Mouse (Mus musculus): ENCODE results near the gene Eci1. TPM values are rescaled to one million over a fixed set of nuclear protein-coding genes. Genes with fewer than 3 reads are reported as not detected.

The Eci1 gene
- polyA plus RNA-seq, 1 experiment from 2014 or later, result 74.6 TPM

- WGBS, result 92% methylated on average over 20 of the region's 20 CpGs
These were observed 50.9 kb downstream of the Eci1 start for GRCm38 (mm10) chr17:24477053-24477984.

GRCm38 (mm10) chr17:24477985-24478600, 51.7 kb downstream of the Eci1 start:
- H3K4me1 ChIP-seq (ENCODE audit: control insufficient read depth, insufficient read depth, low read length), result peaks cover 3% of the 10 kb centered on the region
- no peak overlapping the region for H3K27ac ChIP-seq (replicated peaks; ENCODE audit: low read depth, low read length)
- peaks cover 5% of the 10 kb centered on the region for H3K36me3 ChIP-seq (replicated peaks; ENCODE audit: control insufficient read depth, insufficient read depth, low read depth, low read length)

More at GRCm38 (mm10) chr17:24477053-24477984, 50.9 kb downstream of the Eci1 start:
- Histone ChIP-seq H3K27me3 (ENCODE audit: control insufficient read depth, insufficient read depth, low read length) (no peaks in the 10 kb centered on the region), H3K36me3 (replicated peaks; ENCODE audit: control insufficient read depth, insufficient read depth, low read depth, low read length) (peaks cover 5% of the 10 kb centered on the region), H3K27ac (replicated peaks; ENCODE audit: low read depth, low read length) (no peak overlapping the region), H3K4me1 (ENCODE audit: control insufficient read depth, insufficient read depth, low read length) (peaks cover 3% of the 10 kb centered on the region), H3K4me2 (ENCODE audit: low read depth, low read length) (no peak overlapping the region; the same call in 1 of the 2 replicates), H3K9ac (replicated peaks; ENCODE audit: low read length) (peak overlapping the region; percentile 91), H3K4me3 (ENCODE audit: low read depth, low read length) (no peak overlapping the region), H3K9me3 (replicated peaks; ENCODE audit: control insufficient read depth, low read length) (no peaks in the 10 kb centered on the region)
- ATAC-seq (replicated peaks; ENCODE audit: insufficient number of reproducible peaks, low FRiP score, low TSS enrichment, low read depth) (no peak), DNase-seq (ENCODE audit: low spot score) (no peak)

GRCm38 (mm10) chr17:24478663-24479380, 52.4 kb downstream of the Eci1 start, which contains the start of gene Mlst8:
Mlst8 (minus strand) TSS chr17:24479078.
- under 1% methylated on average over 45 of the region's 48 CpGs for WGBS

More at GRCm38 (mm10) chr17:24477985-24478600, 51.7 kb downstream of the Eci1 start:
- 50% methylated on average over 11 of the region's 11 CpGs for WGBS
- no peak for DNase-seq (ENCODE audit: low spot score)
- peak; percentile 44 for ATAC-seq (replicated peaks; ENCODE audit: insufficient number of reproducible peaks, low FRiP score, low TSS enrichment, low read depth)
- Histone ChIP-seq H3K27me3 (ENCODE audit: control insufficient read depth, insufficient read depth, low read length) (no peaks in the 10 kb centered on the region), H3K9me3 (replicated peaks; ENCODE audit: control insufficient read depth, low read length) (no peaks in the 10 kb centered on the region), H3K4me2 (ENCODE audit: low read depth, low read length) (peak overlapping the region; percentile 58), H3K9ac (replicated peaks; ENCODE audit: low read length) (peak overlapping the region; percentile 91), H3K4me3 (ENCODE audit: low read depth, low read length) (peak overlapping the region; percentile 71)

GRCm38 (mm10) chr17:24479431-24479830, 53.0 kb downstream of the Eci1 start:
- Histone ChIP-seq H3K9ac (replicated peaks; ENCODE audit: low read length) (no peak overlapping the region), H3K27ac (replicated peaks; ENCODE audit: low read depth, low read length) (no peak overlapping the region), H3K9me3 (replicated peaks; ENCODE audit: control insufficient read depth, low read length) (no peaks in the 10 kb centered on the region), H3K4me1 (ENCODE audit: control insufficient read depth, insufficient read depth, low read length) (peaks cover 3% of the 10 kb centered on the region), H3K36me3 (replicated peaks; ENCODE audit: control insufficient read depth, insufficient read depth, low read depth, low read length) (peaks cover 5% of the 10 kb centered on the region), H3K27me3 (ENCODE audit: control insufficient read depth, insufficient read depth, low read length) (no peaks in the 10 kb centered on the region), H3K4me2 (ENCODE audit: low read depth, low read length) (no peak overlapping the region), H3K4me3 (ENCODE audit: low read depth, low read length) (peak overlapping the region; percentile 14)
- WGBS, result 22% methylated on average over 1 of the region's 1 CpGs
- ATAC-seq (replicated peaks; ENCODE audit: insufficient number of reproducible peaks, low FRiP score, low TSS enrichment, low read depth) (no peak), DNase-seq (ENCODE audit: low spot score) (no peak)

More at GRCm38 (mm10) chr17:24478663-24479380, 52.4 kb downstream of the Eci1 start, which contains the start of gene Mlst8:
- Histone ChIP-seq H3K36me3 (replicated peaks; ENCODE audit: control insufficient read depth, insufficient read depth, low read depth, low read length) (peaks cover 5% of the 10 kb centered on the region), H3K9me3 (replicated peaks; ENCODE audit: control insufficient read depth, low read length) (no peaks in the 10 kb centered on the region), H3K27me3 (ENCODE audit: control insufficient read depth, insufficient read depth, low read length) (no peaks in the 10 kb centered on the region), H3K4me1 (ENCODE audit: control insufficient read depth, insufficient read depth, low read length) (peaks cover 3% of the 10 kb centered on the region), H3K27ac (replicated peaks; ENCODE audit: low read depth, low read length) (peak within 1 kb of the TSS; percentile 95), H3K9ac (replicated peaks; ENCODE audit: low read length) (peak within 1 kb of the TSS; percentile 91), H3K4me2 (ENCODE audit: low read depth, low read length) (peak within 1 kb of the TSS; percentile 58), H3K4me3 (ENCODE audit: low read depth, low read length) (peak within 1 kb of the TSS; percentile 71)
- ATAC-seq (replicated peaks; ENCODE audit: insufficient number of reproducible peaks, low FRiP score, low TSS enrichment, low read depth) (peak; percentile 93), DNase-seq (ENCODE audit: low spot score) (peak; percentile 97)

GRCm38 (mm10) chr17:24480201-24480826, 53.9 kb downstream of the Eci1 start:
- Histone ChIP-seq H3K9me3 (replicated peaks; ENCODE audit: control insufficient read depth, low read length) (no peaks in the 10 kb centered on the region), H3K4me1 (ENCODE audit: control insufficient read depth, insufficient read depth, low read length) (peaks cover 3% of the 10 kb centered on the region), H3K4me2 (ENCODE audit: low read depth, low read length) (no peak overlapping the region; the same call in 1 of the 2 replicates), H3K27ac (replicated peaks; ENCODE audit: low read depth, low read length) (no peak overlapping the region), H3K27me3 (ENCODE audit: control insufficient read depth, insufficient read depth, low read length) (no peaks in the 10 kb centered on the region), H3K9ac (replicated peaks; ENCODE audit: low read length) (no peak overlapping the region; the same call in 1 of the 2 replicates), H3K36me3 (replicated peaks; ENCODE audit: control insufficient read depth, insufficient read depth, low read depth, low read length) (peaks cover 5% of the 10 kb centered on the region), H3K4me3 (ENCODE audit: low read depth, low read length) (no peak overlapping the region)
- 51% methylated on average over 3 of the region's 3 CpGs for WGBS
- DNase-seq (ENCODE audit: low spot score), result no peak
- ATAC-seq (replicated peaks; ENCODE audit: insufficient number of reproducible peaks, low FRiP score, low TSS enrichment, low read depth), result no peak

GRCm38 (mm10) chr17:24481027-24481815, 54.8 kb downstream of the Eci1 start:
- H3K36me3 ChIP-seq (replicated peaks; ENCODE audit: control insufficient read depth, insufficient read depth, low read depth, low read length), result peaks cover 5% of the 10 kb centered on the region
- no peaks in the 10 kb centered on the region for H3K27me3 ChIP-seq (ENCODE audit: control insufficient read depth, insufficient read depth, low read length)
- 96% methylated on average over 20 of the region's 20 CpGs for WGBS
- peaks cover 3% of the 10 kb centered on the region for H3K4me1 ChIP-seq (ENCODE audit: control insufficient read depth, insufficient read depth, low read length)
- DNase-seq (ENCODE audit: low spot score) (no peak), ATAC-seq (replicated peaks; ENCODE audit: insufficient number of reproducible peaks, low FRiP score, low TSS enrichment, low read depth) (no peak)
- H3K4me2 ChIP-seq (ENCODE audit: low read depth, low read length), result no peak overlapping the region
- H3K9ac ChIP-seq (replicated peaks; ENCODE audit: low read length), result no peak overlapping the region
- H3K9me3 ChIP-seq (replicated peaks; ENCODE audit: control insufficient read depth, low read length), result no peaks in the 10 kb centered on the region
- H3K4me3 ChIP-seq (ENCODE audit: low read depth, low read length), result no peak overlapping the region
- H3K27ac ChIP-seq (replicated peaks; ENCODE audit: low read depth, low read length), result no peak overlapping the region

- no peaks in the 10 kb centered on the region; the same call in 1 of the 2 replicates for H3K4me1 ChIP-seq (ENCODE audit: control insufficient read depth, insufficient read depth, low read length)
- WGBS, result 81% methylated on average over 3 of the region's 3 CpGs
- no peak for DNase-seq (ENCODE audit: low spot score)
- no peak overlapping the region for H3K27ac ChIP-seq (replicated peaks; ENCODE audit: low read depth, low read length)
- no peak overlapping the region for H3K9ac ChIP-seq (replicated peaks; ENCODE audit: low read length)
- ATAC-seq (replicated peaks; ENCODE audit: insufficient number of reproducible peaks, low FRiP score, low TSS enrichment, low read depth), result no peak
- peaks cover 3% of the 10 kb centered on the region for H3K27me3 ChIP-seq (ENCODE audit: control insufficient read depth, insufficient read depth, low read length)
- no peak overlapping the region for H3K4me2 ChIP-seq (ENCODE audit: low read depth, low read length)
- H3K36me3 ChIP-seq (replicated peaks; ENCODE audit: control insufficient read depth, insufficient read depth, low read depth, low read length), result no peaks in the 10 kb centered on the region
- no peaks in the 10 kb centered on the region for H3K9me3 ChIP-seq (replicated peaks; ENCODE audit: control insufficient read depth, low read length)
- H3K4me3 ChIP-seq (ENCODE audit: low read depth, low read length), result no peak overlapping the region
These were observed 57.1 kb downstream of the Eci1 start for GRCm38 (mm10) chr17:24483495-24483894.
